Mouse (Mus musculus): ENCODE data around the gene Gm3646.

Gm3646 gene

GRCm38 (mm10) chr1:39805243-39805979 is at the start of gene Gm3646:
Gene Gm3646 (minus strand): TSS chr1:39805332.
- in situ Hi-C loops (cut with MboI, MseI) = no loop called here

DNA sequence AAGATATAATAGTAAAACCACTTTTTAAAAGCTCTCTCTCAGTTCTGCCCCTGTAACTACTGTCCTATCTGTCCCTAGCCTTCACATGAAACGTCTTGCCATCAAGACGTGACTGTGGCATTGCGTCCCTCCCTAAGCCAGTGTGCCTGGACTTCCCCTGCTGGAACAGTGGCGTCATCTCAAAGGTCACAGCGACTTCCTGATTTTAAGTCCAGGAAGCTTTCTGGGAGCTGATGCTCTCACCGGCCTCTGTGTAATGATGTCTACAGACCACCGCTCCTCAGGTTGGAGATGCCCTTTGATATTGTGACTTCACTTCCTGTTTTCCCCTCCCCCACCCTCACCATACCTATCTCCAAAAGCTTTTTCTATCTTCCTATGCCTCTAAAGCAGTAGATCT is 41.9 kb upstream of the Gm3646 start:
- in situ Hi-C loops (cut with MboI, MseI) = no loop called here

DNA sequence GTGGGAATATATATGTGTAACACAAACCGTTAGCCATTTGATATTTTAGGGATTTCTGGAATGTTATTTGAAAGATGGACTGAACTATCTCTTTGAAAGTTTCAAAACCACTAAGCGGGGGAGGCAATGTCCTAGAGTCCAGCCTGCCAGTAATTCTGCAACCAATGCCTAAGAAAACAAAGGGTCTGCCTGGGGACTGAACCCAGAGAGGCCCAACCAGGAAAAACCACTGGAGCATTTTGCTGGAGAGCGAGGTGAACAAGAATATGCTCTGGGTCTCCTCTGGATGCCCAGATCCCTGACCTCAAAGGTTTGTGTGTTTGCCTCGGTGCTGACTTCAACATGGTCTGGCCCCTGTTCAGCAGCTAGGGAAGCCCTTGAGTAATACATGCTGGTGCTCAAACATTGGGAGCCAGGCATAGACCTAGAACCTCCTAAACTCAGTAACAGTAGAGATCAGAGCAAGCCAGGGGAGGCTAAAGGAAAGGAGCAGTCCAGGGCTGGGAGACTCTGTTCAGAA is 41.0 kb upstream of the Gm3646 start:
- in situ Hi-C loops (cut with MboI, MseI) = no loop called here

GRCm38 (mm10) chr1:39843328-39843727 is 38.2 kb upstream of the Gm3646 start:
- in situ Hi-C loops (cut with MboI, MseI) = no loop called here

DNA sequence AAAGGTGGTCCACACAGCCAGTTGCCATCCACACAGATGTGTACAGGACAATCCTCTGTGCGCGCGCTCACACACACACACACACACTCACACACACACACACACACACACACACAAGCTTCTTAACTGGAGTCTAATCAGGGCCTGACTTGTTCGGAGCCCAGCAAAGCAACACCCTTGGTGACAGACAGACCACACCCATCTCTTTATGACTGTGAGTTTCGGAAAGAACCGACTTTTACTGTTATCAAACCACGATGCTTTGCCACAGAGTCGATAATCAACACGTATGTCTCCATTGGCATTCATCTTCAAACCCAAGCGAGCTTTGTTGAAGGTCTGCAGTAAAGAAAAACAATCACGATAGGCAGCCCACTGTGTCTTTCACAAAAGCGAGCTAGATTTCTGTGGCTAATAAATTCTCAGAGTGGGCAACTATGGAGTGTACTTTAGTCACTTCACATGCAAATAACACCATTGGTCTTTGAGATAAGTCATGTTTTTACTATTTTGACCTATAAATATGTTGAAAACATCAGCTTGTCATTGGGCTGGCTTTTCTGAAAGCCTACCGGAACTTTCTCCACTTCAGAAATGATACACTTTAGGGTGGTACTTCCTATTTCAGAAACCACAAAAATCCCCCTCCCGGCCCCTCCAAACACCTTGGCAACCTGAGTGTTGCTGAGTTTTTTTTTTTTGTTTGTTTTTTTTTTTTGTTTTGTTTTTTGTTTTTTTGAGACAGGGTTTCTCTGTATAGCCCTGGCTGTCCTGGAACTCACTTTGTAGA is 37.3 kb upstream of the Gm3646 start:
- in situ Hi-C loops (cut with MboI, MseI) = no loop called here

DNA sequence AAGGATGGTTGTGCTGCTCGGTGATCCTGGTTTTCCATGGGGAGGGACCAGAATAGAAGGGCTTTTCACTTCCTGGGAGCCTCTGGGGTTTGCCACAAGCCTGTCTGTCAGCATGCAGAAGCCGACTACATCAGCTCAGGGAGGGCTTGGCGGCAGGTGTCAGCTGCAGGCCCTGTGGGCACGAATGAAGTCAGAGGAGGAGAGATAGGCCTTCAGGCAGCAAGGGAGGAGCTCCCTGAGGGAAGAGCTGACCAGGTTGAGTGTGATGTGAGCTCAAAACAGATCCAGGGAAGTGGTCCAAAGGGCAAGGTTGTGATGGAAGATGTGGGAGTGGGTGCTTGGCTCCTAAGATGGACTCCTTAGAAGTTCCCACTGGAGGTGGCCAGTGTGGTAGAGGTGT is 35.7 kb upstream of the Gm3646 start:
- in situ Hi-C loops (cut with MboI, MseI) = no loop called here

- in situ Hi-C loops (cut with MboI, MseI) = no loop called here
Observed at GRCm38 (mm10) chr1:39839838-39840237, 34.7 kb upstream of the Gm3646 start.

GRCm38 (mm10) chr1:39839217-39839616 is 34.1 kb upstream of the Gm3646 start:
- in situ Hi-C loops (cut with MboI, MseI) = no loop called here

DNA sequence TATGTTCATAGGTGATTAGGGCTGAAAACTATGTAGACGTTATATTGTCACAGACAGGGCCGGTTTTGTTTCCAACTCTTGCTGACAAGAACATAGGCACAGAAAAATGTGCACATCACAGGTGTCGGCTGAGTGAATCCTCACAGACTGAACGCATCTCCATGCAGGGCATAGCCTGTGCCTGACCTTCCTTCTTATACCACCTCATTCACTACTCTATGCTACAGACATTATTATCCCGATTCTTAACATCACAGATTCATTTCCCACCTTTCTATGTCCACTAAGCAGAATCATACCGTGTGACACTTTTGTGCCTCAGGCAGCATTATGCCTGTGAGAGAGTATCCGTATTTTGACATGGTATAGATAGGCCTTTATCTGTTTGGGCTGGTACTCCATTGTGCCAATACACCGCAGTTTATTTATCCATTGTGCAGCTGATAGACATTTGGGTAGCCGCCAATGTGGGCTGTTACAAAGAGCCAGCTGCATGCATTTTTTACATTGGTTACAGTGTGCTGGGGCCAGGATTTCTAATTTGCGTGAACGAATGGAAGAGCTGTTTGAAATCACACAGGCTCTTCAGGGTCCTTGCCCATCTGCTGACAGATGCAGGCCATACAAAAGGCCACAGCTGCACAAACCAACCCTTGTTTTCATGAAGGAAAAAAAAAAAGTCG is 33.5 kb upstream of the Gm3646 start:
- in situ Hi-C loops (cut with MboI, MseI) = no loop called here

DNA sequence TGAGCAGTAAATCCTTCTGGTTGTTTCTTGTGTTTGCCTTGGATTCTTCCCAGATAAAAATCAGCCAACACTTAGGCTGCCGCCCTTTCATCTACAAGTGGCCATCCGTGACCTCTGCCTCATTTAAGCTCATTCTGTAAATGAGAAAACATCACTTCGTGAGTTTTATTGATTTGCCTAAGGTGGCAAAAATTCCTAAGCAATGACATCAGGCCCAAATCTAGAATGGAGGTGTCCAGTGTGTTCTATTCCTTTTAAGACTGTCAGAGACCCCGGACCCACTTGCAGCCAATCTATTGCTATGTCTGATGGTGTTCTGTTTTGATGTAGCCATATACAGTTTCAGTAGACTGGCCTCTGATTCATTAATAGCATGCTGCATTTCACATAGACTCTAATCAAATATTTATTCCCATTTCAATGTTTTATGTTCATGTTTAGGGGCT is 26.5 kb upstream of the Gm3646 start:
- in situ Hi-C loops (cut with MboI, MseI) = no loop called here

- in situ Hi-C loops (cut with MboI, MseI) = no loop called here
Observed at GRCm38 (mm10) chr1:39830786-39831593, 25.9 kb upstream of the Gm3646 start.

DNA sequence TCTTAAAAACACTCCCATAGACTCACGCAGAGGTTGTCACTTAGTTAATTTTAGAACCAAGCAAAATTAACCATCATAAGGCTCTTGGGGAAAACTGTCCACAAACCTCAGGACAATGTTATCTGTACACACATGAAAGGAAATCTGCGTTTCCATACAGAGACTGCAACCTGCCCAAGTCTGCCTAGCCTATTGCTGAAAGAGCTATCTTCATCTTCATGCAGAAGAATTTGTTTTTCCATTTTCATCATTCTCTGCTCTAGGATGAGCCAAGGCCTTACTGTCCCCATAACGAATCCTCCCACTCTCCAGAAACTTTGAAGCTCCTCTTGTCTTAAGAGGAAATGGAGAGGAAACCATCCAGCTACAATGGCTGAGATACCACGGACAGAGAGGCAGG is 19.8 kb upstream of the Gm3646 start:
- in situ Hi-C loops (cut with MboI, MseI) = no loop called here

GRCm38 (mm10) chr1:39824240-39824639 is 19.1 kb upstream of the Gm3646 start:
- in situ Hi-C loops (cut with MboI, MseI) = no loop called here

- in situ Hi-C loops (cut with MboI, MseI) = no loop called here
Observed at GRCm38 (mm10) chr1:39819596-39819995, 14.5 kb upstream of the Gm3646 start.

- in situ Hi-C loops (cut with MboI, MseI) = no loop called here
Observed at GRCm38 (mm10) chr1:39815766-39816165, 10.6 kb upstream of the Gm3646 start.

- in situ Hi-C loops (cut with MboI, MseI) = no loop called here
Observed at GRCm38 (mm10) chr1:39813067-39813466, 7.9 kb upstream of the Gm3646 start.

DNA sequence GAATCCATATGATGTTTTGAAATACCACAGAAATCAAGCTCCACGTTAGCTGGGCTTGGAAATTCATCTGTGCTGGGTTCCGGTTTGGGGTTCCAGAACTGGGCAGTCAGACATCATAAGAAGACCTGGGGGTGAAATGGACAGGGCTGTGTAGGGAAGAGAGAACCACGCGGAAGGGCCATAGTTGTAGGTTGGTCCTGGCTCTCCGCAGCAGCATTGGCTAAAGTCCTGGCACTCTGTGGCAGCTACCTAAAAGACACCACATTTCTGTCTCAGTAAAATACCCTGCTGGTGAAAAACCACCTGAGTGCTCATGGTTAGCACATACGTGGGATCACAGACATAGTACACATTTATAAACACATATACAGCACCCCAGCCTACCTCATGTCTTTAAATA is 343 bp downstream of the Gm3646 start:
- in situ Hi-C loops (cut with MboI, MseI) = no loop called here

DNA sequence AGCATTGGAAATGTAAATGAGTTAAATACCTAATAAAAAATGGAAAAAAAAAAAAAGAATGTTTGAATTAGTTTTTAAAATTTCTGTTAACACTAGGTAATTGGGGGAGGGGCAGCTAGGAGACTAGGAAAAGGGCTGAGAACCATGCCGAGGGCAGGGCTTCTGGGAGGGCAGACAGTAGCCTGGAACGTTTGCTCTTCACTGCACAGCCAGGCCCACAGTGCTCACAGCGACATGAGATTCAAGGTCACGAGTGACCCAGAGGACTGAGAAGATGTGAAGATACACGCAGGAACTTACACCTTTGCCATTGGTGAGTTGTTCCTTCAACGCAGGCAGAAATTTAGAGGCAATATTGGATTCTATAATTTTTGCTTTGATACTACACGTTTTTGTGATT is 2.2 kb downstream of the Gm3646 start:
- in situ Hi-C loops (cut with MboI, MseI) = no loop called here

- in situ Hi-C loops (cut with MboI, MseI) = no loop called here
Observed at GRCm38 (mm10) chr1:39797496-39797895, 7.6 kb downstream of the Gm3646 start.

DNA sequence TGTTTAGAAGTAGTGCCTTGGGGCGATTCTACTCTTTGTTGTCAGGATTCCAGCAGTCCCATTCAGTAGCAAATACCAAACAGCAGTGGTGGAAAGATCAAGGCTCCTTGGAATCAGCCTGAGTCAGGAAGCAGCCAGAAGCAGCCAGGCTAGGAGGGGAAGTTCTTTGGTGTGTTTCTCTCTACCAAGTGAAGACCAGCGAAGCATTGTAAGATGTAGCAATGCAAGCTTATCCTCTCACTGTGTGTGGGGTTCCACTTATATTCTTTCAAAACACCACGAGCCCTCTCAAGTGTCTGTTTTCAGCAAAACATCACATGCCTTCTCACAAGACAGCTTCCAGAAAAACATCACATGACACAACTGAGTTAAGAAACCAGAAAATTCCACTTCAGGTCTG is 8.4 kb downstream of the Gm3646 start:
- in situ Hi-C loops (cut with MboI, MseI) = no loop called here

DNA sequence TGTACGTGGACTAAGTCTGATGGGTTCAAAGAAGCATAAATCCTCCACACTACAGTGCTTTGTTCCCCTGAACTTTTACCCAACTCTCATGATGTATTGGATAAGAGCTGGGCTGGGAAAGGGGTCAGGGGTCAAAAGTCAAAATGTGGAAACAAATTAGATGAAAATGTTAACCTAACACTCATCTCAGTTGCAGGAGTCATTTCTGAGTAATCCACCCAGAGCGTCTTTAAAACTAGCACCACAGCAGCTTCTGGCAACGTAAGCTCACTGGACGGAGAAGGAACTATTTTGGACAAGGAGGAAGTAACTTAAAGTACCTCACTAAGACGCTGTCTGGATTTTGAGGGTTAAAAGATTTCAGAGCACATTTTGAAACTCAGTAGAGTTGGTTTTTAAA is 20.5 kb downstream of the Gm3646 start:
- in situ Hi-C loops (cut with MboI, MseI) = loop anchor here (5.0 kb wide), 1 partner anchor 87 kb away; no protein-coding TSS in a partner anchor

All from T-helper 2 cell (primary cell).